Mouse (Mus musculus) heart, embryonic 14.5 days (tissue): Measurements from ENCODE around the gene Psmb9. TPM values are rescaled to one million over a fixed set of nuclear protein-coding genes. Genes with fewer than 3 reads are reported as not detected.
A peak's percentile ranks its signal among the peaks of the same experiment; 100 is the strongest.

Experiments used
- ATAC-seq: fragments of 200-750 bp; cut with Nextera tagmentation; 2 replicates; pipeline ENCODE4 v1.8.0; 2017; ENCODE audit warnings: low read depth, moderate TSS enrichment; ENCODE audit not compliant: insufficient number of reproducible peaks, insufficient read depth, low FRiP score
- H3K27ac ChIP-seq, 2 experiments: fragments of 200-500 bp in 1 of 2; fragments of 300-500 bp in 1 of 2; sonication (generic) in 1 of 2; replicated peaks in 1 of 2; 2 replicates each; pipeline ENCODE4 v1.5.1; 2012 to 2014; ENCODE audit warnings: low read depth in 2 of 2, low read length in 2 of 2, control low read depth in 1 of 2, mild to moderate bottlenecking in 1 of 2, mixed read lengths in 1 of 2; ENCODE audit not compliant: control insufficient read depth in 1 of 2, insufficient read depth in 1 of 2
- H3K27me3 ChIP-seq: fragments of 300-500 bp; sonication (generic); 2 replicates; pipeline ENCODE4 v1.6.1; 2014; ENCODE audit warnings: mild to moderate bottlenecking, low read length, control low read depth; ENCODE audit not compliant: control insufficient read depth, insufficient read depth
- H3K36me3 ChIP-seq: fragments of 300-500 bp; sonication (generic); 2 replicates; pipeline ENCODE4 v1.6.1; 2014; ENCODE audit warnings: mild to moderate bottlenecking, control low read depth, low read length, mixed read lengths; ENCODE audit not compliant: control insufficient read depth, insufficient read depth
- H3K4me1 ChIP-seq, 2 experiments: fragments of 200-500 bp in 1 of 2; fragments of 300-500 bp in 1 of 2; sonication (generic) in 1 of 2; 2 replicates each; pipeline ENCODE4 v1.6.1; 2012 to 2014; ENCODE audit warnings: low read length in 2 of 2, control low read depth in 1 of 2, mixed read lengths in 1 of 2; ENCODE audit not compliant: control insufficient read depth in 2 of 2, insufficient read depth in 2 of 2
- H3K4me2 ChIP-seq: fragments of 300-500 bp; sonication (generic); 2 replicates; pipeline ENCODE4 v1.6.1; 2014; ENCODE audit warnings: mild to moderate bottlenecking, low read length
- H3K4me3 ChIP-seq, 2 experiments: fragments of 200-500 bp in 1 of 2; fragments of 300-500 bp in 1 of 2; sonication (generic) in 1 of 2; 2 replicates each; pipeline ENCODE4 v1.5.1; 2012 to 2014; ENCODE audit warnings: low read length in 2 of 2, mild to moderate bottlenecking in 2 of 2, control low read depth in 1 of 2, low read depth in 1 of 2, moderate library complexity in 1 of 2; ENCODE audit not compliant: control insufficient read depth in 1 of 2, insufficient read depth in 1 of 2
- H3K9ac ChIP-seq: fragments of 300-500 bp; sonication (generic); 2 replicates; pipeline ENCODE4 v1.6.1; 2014; ENCODE audit warnings: mild to moderate bottlenecking, low read length
- H3K9me3 ChIP-seq: fragments of 300-500 bp; sonication (generic); 2 replicates; pipeline ENCODE4 v1.6.1; 2016; ENCODE audit warnings: low read length, control low read depth; ENCODE audit not compliant: control insufficient read depth
- WGBS: fragments of 180-500 bp; shearing (Covaris S2); extraction: QIAGEN DNeasy Blood & Tissue Kit; methylation state at CpG from one replicate; pipeline ENCODE4 v1.1.7; 2014; 5-methylcytosine and 5-hydroxymethylcytosine counted together
- polyA plus RNA-seq: library from polyadenylated mRNA; unstranded; fragments of >200 nt; fragmentation: Nextera tagmentation; extraction: Ambion mirVana; gene quantifications from 2 replicates; pipeline ENCODE4 v1.2.1, GENCODE M21; 2014

The Psmb9 gene
- polyA plus RNA-seq, 1 experiment from 2014 or later: 1.7 TPM

GRCm38 (mm10) chr17:34200772-34201505, 13.4 kb upstream of the Psmb9 start:
- no peak overlapping the region for H3K4me2 ChIP-seq
- H3K9me3 ChIP-seq: no peaks in the 10 kb centered on the region
- no peak for ATAC-seq
- H3K36me3 ChIP-seq: no peaks in the 10 kb centered on the region
- no peak overlapping the region for H3K9ac ChIP-seq
- 83% methylated on average over 16 of the region's 16 CpGs for WGBS
- H3K27me3 ChIP-seq: peaks cover 60% of the 10 kb centered on the region
- no peak overlapping the region for H3K27ac ChIP-seq
- peaks cover 7 to 20% of the 10 kb centered on the region in 2 experiments; a peak in 3 of 4 replicates for H3K4me1 ChIP-seq
- H3K4me3 ChIP-seq: no peak overlapping the region

- 80% methylated on average over 10 of the region's 10 CpGs for WGBS
- peaks cover 65% of the 10 kb centered on the region for H3K27me3 ChIP-seq
- no peak overlapping the region for H3K27ac ChIP-seq
- H3K4me2 ChIP-seq: no peak overlapping the region
- no peak for ATAC-seq
- no peak overlapping the region for H3K4me3 ChIP-seq
- no peaks in the 10 kb centered on the region for H3K36me3 ChIP-seq
- H3K4me1 ChIP-seq: peaks cover 4 to 18% of the 10 kb centered on the region in 2 experiments; a peak in 3 of 4 replicates
- H3K9me3 ChIP-seq: no peaks in the 10 kb centered on the region
- H3K9ac ChIP-seq: no peak overlapping the region
These were observed 12.5 kb upstream of the Psmb9 start for GRCm38 (mm10) chr17:34200047-34200446.

GRCm38 (mm10) chr17:34199050-34199619, 11.6 kb upstream of the Psmb9 start:
- Histone ChIP-seq H3K27ac (no peak overlapping the region), H3K9ac (no peak overlapping the region), H3K4me2 (no peak overlapping the region), H3K9me3 (no peaks in the 10 kb centered on the region), H3K36me3 (no peaks in the 10 kb centered on the region), H3K4me1 (peaks cover 4 to 16% of the 10 kb centered on the region in 2 experiments; a peak in 3 of 4 replicates), H3K4me3 (no peak overlapping the region), H3K27me3 (peaks cover 74% of the 10 kb centered on the region)
- 71% methylated on average over 12 of the region's 12 CpGs for WGBS
- ATAC-seq: no peak

- H3K4me2 ChIP-seq: peak overlapping the region; percentile 76
- peak overlapping the region; percentile 61 for H3K9ac ChIP-seq
- H3K9me3 ChIP-seq: no peaks in the 10 kb centered on the region
- H3K36me3 ChIP-seq: no peaks in the 10 kb centered on the region
- ATAC-seq: no peak
- peaks cover 4 to 16% of the 10 kb centered on the region in 2 experiments; a peak in 3 of 4 replicates for H3K4me1 ChIP-seq
- H3K4me3 ChIP-seq: peak overlapping the region; percentile 43 to 44
- H3K27ac ChIP-seq: no peak overlapping the region
- H3K27me3 ChIP-seq: peaks cover 80% of the 10 kb centered on the region
- WGBS: 10% methylated on average over 11 of the region's 11 CpGs
These were observed 11.0 kb upstream of the Psmb9 start for GRCm38 (mm10) chr17:34198521-34198912.

- Histone ChIP-seq H3K27me3 (peaks cover 83% of the 10 kb centered on the region), H3K9ac (peak overlapping the region; percentile 61), H3K4me3 (peak overlapping the region; percentile 43 to 44), H3K9me3 (no peaks in the 10 kb centered on the region), H3K4me1 (peaks cover 4 to 16% of the 10 kb centered on the region in 2 experiments; a peak in 3 of 4 replicates), H3K4me2 (peak overlapping the region; percentile 76), H3K27ac (no peak overlapping the region), H3K36me3 (no peaks in the 10 kb centered on the region)
- ATAC-seq: no peak
- 3% methylated on average over 32 of the region's 32 CpGs for WGBS
These were observed 10.4 kb upstream of the Psmb9 start for GRCm38 (mm10) chr17:34197904-34198520.

GRCm38 (mm10) chr17:34196941-34197894, 9.7 kb upstream of the Psmb9 start, which contains the start of gene Psmb8:
Gene Psmb8 (plus strand): TSS chr17:34197721.
- Histone ChIP-seq H3K9me3 (no peaks in the 10 kb centered on the region), H3K4me1 (peaks cover 4 to 16% of the 10 kb centered on the region in 2 experiments; a peak in 3 of 4 replicates), H3K36me3 (no peaks in the 10 kb centered on the region), H3K4me2 (peak within 1 kb of the TSS; percentile 76), H3K27me3 (peaks cover 88% of the 10 kb centered on the region), H3K4me3 (peak within 1 kb of the TSS; percentile 43 to 44), H3K27ac (no peak within 1 kb of the TSS), H3K9ac (peak within 1 kb of the TSS; percentile 61)
- peak; percentile 66 for ATAC-seq
- WGBS: 5% methylated on average over 41 of the region's 41 CpGs

GRCm38 (mm10) chr17:34196491-34196890, 8.9 kb upstream of the Psmb9 start:
- peaks cover 92% of the 10 kb centered on the region for H3K27me3 ChIP-seq

More at GRCm38 (mm10) chr17:34196491-34196890, 8.9 kb upstream of the Psmb9 start:
- no peak for ATAC-seq
- no peaks in the 10 kb centered on the region for H3K36me3 ChIP-seq
- no peak overlapping the region for H3K4me2 ChIP-seq
- WGBS: 24% methylated on average over 12 of the region's 12 CpGs
- H3K9me3 ChIP-seq: no peaks in the 10 kb centered on the region
- no peak overlapping the region; a peak in 1 of 4 replicates for H3K4me3 ChIP-seq
- no peak overlapping the region for H3K9ac ChIP-seq
- peaks cover 4 to 16% of the 10 kb centered on the region in 2 experiments; a peak in 3 of 4 replicates for H3K4me1 ChIP-seq
- no peak overlapping the region for H3K27ac ChIP-seq
